Mouse (Mus musculus): ENCODE results near the gene Elof1.

- TF ChIP-seq CTCF (IDR thresholded peaks at IDR 0.05; ENCODE audit: extremely low read depth, insufficient read length, insufficient replicate concordance, low read depth, low read length) = no peak
- peak; percentile 61 for TF ChIP-seq POLR2A (IDR thresholded peaks at IDR 0.05; ENCODE audit: low read depth, low read length)
Measured at GRCm38 (mm10) chr9:22116740-22117426, at the start of gene Elof1.
